Mouse (Mus musculus) heart, postnatal 0 days (tissue): ENCODE measurements around the gene Cox8a.

Source experiments
- CTCF ChIP-seq: IDR thresholded peaks from 2 replicates; pipeline ENCODE4 v1.5.1; 2016; ENCODE audit warnings: antibody characterized with exemption, control low read depth, low read depth
- EP300 ChIP-seq: IDR thresholded peaks from 2 replicates; pipeline ENCODE4 v1.6.1; 2016; ENCODE audit warnings: antibody characterized with exemption, low read depth

DNA sequence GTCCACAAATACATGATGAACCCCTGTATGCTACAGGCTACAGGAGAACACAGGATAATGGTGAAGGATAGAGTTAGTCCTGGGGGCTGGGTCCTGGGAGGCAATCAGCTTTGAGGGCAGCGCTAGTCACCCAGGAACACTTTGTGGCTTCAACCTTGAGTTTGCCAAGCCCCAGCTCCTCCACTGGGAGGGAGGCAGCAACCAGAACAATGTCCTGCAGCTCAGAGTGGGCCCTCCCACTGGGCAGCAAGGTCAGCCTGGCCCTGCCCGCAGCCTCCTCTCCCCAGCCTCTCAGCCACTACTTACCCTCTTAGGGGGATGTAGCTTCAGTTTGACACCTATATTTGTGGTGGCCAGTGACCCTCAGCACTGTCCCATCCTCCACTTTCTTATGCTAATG is 49.0 kb downstream of the Cox8a start:
- TF ChIP-seq CTCF (no peak), EP300 (no peak)
